Mouse (Mus musculus) thymus, adult 2 months (tissue): ENCODE data around the gene Aym1.

ENCODE experiments used
- CTCF ChIP-seq: fragments of 200-500 bp; IDR thresholded peaks from 2 replicates; pipeline ENCODE4 v1.5.1; 2012; ENCODE audit warnings: mild to moderate bottlenecking, control low read depth, low read length, moderate library complexity, borderline replicate concordance; ENCODE audit not compliant: control insufficient read depth, poor library complexity, insufficient read depth; ENCODE audit errors: extremely low read depth
- POLR2A ChIP-seq: fragments of 200-500 bp; IDR thresholded peaks from 2 replicates; pipeline ENCODE4 v1.6.1; 2012; ENCODE audit warnings: mild to moderate bottlenecking, low read length, control low read depth, moderate library complexity; ENCODE audit not compliant: control insufficient read depth, poor library complexity, insufficient read depth; ENCODE audit errors: extremely low read depth

- TF ChIP-seq CTCF: no peak
- TF ChIP-seq POLR2A: no peak
These were observed 47.4 kb upstream of the Aym1 start for GRCm38 (mm10) chr5:113309491-113310376.
